Mouse (Mus musculus) megakaryocyte-erythroid progenitor cell, adult 5-6 weeks (primary cell): ENCODE data around the gene Cdk16. TPM values are rescaled to one million over a fixed set of nuclear protein-coding genes. Genes with fewer than 3 reads are reported as not detected.

Experiments used
- ATAC-seq: replicated peaks from 2 replicates; pipeline ENCODE4 v1.8.0; 2016; ENCODE audit warnings: mild to moderate bottlenecking, inconsistent platforms; ENCODE audit not compliant: severe bottlenecking, poor library complexity, low FRiP score, low TSS enrichment
- total RNA-seq, 2 experiments: library from RNA; stranded (forward) in 1 of 2; stranded (reverse) in 1 of 2; fragments of 200-1000, 215-1000 nt in 1 of 2; fragments of >200 nt in 1 of 2; fragmentation: Nextera tagmentation in 1 of 2; gene quantifications; 2 replicates each; pipeline ENCODE4 v1.2.3; 2014 to 2017

Cdk16 gene
- total RNA-seq, 2 experiments from 2014 or later, result 18.3 to 92.3 TPM

DNA sequence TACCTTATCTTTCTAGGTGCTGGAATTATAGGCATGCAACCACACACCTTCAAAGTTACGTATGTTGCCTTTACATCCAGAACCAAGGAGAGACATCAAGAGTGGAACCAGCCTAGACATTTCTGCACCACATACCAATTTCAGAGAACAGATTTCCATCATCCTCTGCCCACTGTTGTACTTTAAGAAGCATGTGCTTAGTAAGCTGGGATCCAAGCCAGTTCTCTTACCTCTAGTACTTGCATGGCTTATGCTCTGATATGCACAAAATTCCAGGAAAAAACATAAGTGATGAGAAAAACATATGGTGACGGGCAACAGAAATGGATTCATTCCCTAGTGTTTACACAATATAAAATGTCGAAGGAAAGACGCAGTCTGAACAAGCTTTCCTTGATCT is 48.7 kb downstream of the Cdk16 start:
- ATAC-seq, result no peak

DNA sequence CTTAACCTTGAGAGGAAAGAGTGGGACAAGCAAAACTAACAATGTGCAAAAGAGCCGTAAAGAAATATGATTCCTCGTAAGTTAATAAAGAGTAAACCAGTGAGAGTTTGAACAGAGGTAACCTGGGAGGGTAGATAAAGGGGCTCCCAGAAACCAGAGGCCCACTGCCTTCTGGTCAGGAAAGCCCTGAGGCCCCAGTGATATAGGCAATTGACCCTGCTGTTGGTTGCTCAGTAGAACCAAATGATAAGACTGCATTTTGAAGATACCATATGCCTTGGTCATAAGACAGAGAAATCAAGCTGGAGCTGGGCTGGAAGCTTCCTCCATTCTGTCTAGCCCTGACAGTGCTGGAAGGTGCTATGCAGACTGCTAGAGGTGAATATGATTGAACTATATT is 61.1 kb downstream of the Cdk16 start:
- ATAC-seq, result no peak

Other genes starting within 250 kb of the Cdk16 start
- not detected in 2 replicates for gene Rgn, start 138.2 kb upstream of the Cdk16 start, total RNA-seq (2014; fragmentation: Nextera tagmentation)
- gene Rgn, start 138.2 kb upstream of the Cdk16 start, total RNA-seq (2017), result not detected in 2 replicates
- 45.7 and 53.3 TPM in 2 replicates for gene Rbm10, start 70.5 kb upstream of the Cdk16 start, total RNA-seq (2014; fragmentation: Nextera tagmentation)
- 82.8 and 85.8 TPM in 2 replicates for gene Rbm10, start 70.5 kb upstream of the Cdk16 start, total RNA-seq (2017)
- gene Ndufb11, start 70.3 kb upstream of the Cdk16 start, total RNA-seq (2014; fragmentation: Nextera tagmentation), result 119 and 157 TPM in 2 replicates
- gene Ndufb11, start 70.3 kb upstream of the Cdk16 start, total RNA-seq (2017), result 53.5 and 68.7 TPM in 2 replicates
- gene Uba1, start 29.6 kb upstream of the Cdk16 start, total RNA-seq (2014; fragmentation: Nextera tagmentation), result 241 and 270 TPM in 2 replicates
- gene Uba1, start 29.6 kb upstream of the Cdk16 start, total RNA-seq (2017), result 172 and 234 TPM in 2 replicates
- 32.0 and 35.7 TPM in 2 replicates for gene Usp11, start 16.0 kb downstream of the Cdk16 start, total RNA-seq (2014; fragmentation: Nextera tagmentation)
- gene Usp11, start 16.0 kb downstream of the Cdk16 start, total RNA-seq (2017), result 24.4 and 26.5 TPM in 2 replicates
- 101 and 125 TPM in 2 replicates for gene Araf, start 109.9 kb downstream of the Cdk16 start, total RNA-seq (2014; fragmentation: Nextera tagmentation)
- gene Araf, start 109.9 kb downstream of the Cdk16 start, total RNA-seq (2017), result 33.5 and 40.7 TPM in 2 replicates
- gene Timp1, start 182.2 kb downstream of the Cdk16 start, total RNA-seq (2014; fragmentation: Nextera tagmentation), result not detected in 2 replicates
- not detected in 2 replicates for gene Timp1, start 182.2 kb downstream of the Cdk16 start, total RNA-seq (2017)
- not detected in 2 replicates for gene Syn1, start 233.1 kb downstream of the Cdk16 start, total RNA-seq (2014; fragmentation: Nextera tagmentation)
- 0.46 TPM in 1 of 2 replicates, not detected in the other for gene Syn1, start 233.1 kb downstream of the Cdk16 start, total RNA-seq (2017)
- 0.72 and 5.6 TPM in 2 replicates for gene Cfp, start 243.6 kb downstream of the Cdk16 start, total RNA-seq (2014; fragmentation: Nextera tagmentation)
- 1.8 and 4.2 TPM in 2 replicates for gene Cfp, start 243.6 kb downstream of the Cdk16 start, total RNA-seq (2017)